Mouse (Mus musculus): ENCODE measurements around the gene Prkab1. TPM values are rescaled to one million over a fixed set of nuclear protein-coding genes. Genes with fewer than 3 reads are reported as not detected.

The Prkab1 gene
- 9.4 TPM for polyA plus RNA-seq (2014; fragmentation: Illumina TruSeq; extraction: RNeasy Lipid Tissue Mini Kit (QIAGEN cat#74804); ENCODE audit: low read depth, low replicate concordance)

DNA sequence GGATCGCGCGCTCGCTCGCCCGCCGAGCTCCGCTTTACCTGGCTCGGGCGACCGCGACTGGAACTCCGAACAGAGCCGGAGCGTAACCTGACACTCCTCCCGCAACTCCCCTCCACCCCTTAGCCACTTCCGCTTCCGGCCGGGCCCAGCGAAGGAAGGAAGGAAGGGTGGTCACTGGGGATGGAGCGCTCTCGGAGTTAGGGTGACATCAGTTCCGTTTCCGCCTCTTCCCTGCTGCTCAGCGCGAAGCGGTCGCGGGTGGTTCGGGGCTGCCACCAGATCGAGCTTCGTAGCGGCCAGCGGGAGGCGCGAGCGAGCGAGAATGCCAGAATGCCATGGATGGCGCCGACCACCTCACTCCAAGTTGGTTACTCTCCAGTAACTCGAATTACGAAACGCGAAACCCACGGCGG lies at the start of gene Prkab1:
Gene Prkab1, minus strand, starts transcription at position 182 of the 413 bp plus-strand sequence.

Other genes with a start within 250 kb of the Prkab1 start
- gene Cit, start 179.2 kb downstream of the Prkab1 start, polyA plus RNA-seq (2014; fragmentation: Illumina TruSeq; extraction: RNeasy Lipid Tissue Mini Kit (QIAGEN cat#74804); ENCODE audit: low read depth, low replicate concordance) = 0.50 TPM
- gene Tmem233, start 58.7 kb upstream of the Prkab1 start, polyA plus RNA-seq (2014; fragmentation: Illumina TruSeq; extraction: RNeasy Lipid Tissue Mini Kit (QIAGEN cat#74804); ENCODE audit: low read depth, low replicate concordance) = not detected

Measured in liver, adult 10 weeks (tissue).